Mouse (Mus musculus) 3T3-L1 (cell line): ENCODE data around the gene Slc9a3r1.

ENCODE experiments used
- DNase-seq: peaks from one replicate; pipeline ENCODE4 v3.0.0-alpha.2; 2015; ENCODE audit warnings: low read depth, low spot score

The Slc9a3r1 gene

DNA sequence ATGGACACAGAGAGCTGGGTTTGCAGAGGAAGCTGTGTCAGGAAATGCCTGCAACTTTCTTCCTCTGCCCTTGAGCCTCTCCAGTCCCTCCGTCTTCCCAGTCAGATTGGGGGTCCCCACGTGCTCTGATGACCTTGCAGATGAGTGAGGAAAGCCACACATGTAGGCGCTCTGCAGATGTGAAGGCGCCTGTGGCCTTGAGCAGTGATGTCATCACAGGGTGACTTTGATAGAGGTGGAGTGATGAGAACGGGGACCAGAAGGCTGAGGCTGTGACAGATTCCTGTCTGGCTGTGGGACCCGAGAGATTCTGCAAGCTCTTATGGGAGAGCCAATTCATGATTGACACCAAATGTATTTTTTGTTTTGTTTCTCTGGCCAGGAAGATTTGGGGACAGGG is 60.7 kb downstream of the Slc9a3r1 start:
- DNase-seq: no peak

DNA sequence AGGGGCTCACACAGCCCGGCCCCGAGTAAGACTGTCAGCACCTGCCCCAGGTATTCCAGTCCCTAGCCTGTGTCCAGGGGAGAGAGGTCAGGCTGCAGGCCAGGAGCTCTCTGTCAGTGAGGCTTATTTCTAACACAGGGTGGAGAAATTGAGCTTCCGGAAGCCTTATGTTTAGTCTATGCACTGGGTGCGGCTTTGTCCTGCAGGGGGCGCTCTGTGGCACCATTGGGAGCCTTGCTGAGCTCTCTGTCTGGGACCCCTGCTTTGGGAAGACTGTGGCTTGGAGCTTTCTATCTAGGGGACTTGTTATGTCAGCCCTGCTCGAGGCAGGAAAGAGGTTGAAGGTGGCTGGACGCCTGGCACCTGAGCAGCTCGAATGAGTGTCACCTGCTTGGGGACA is 61.7 kb downstream of the Slc9a3r1 start:
- DNase-seq: peak; percentile 20

DNA sequence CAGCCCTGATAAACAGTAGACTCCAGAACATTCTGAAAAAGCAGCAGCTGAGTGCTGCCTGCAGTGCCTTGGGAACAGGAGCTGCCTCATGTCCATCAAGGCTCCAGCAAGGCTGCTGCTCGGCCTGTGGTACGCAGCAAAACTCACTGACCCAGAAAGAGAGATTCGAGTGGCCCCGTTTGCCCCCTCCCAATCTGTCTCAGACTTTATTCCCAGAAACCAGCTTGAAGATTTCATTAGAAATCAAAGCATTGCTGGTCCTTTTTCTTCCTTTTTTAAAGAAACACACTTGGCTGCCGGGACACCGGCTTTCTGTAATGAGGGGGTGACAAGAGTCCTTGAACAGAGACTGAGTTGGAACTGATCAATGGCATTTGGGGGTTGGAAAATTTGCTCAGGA is 62.2 kb downstream of the Slc9a3r1 start:
- no peak for DNase-seq

- DNase-seq: no peak
Measured at GRCm38 (mm10) chr11:115226811-115227491, 63.8 kb downstream of the Slc9a3r1 start.

DNA sequence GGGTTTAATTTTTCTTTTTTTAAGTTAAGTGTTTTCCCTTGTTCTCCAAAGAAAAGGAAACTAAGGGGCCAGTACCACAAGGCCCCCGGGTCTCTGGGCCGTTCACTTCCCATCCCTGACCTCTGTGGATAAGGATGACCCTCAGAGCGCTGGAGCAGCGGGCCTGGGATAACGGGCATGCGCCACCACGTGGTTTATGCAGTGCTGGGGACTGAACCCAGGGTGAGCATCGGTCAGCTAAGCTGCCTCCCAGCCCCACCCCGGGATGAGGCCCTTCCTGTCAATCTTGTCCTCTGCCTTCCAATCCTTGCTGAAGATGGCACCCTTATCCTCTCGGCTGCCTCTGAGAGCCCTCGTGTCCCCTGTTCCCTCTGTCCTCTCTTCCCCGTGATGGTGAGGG is 64.5 kb downstream of the Slc9a3r1 start:
- DNase-seq: no peak

- DNase-seq: no peak
Measured at GRCm38 (mm10) chr11:115228430-115228829, 65.3 kb downstream of the Slc9a3r1 start.

- DNase-seq: no peak
Measured at GRCm38 (mm10) chr11:115229021-115229930, 66.1 kb downstream of the Slc9a3r1 start.
